Mouse (Mus musculus) CH12.LX (cell line): ENCODE measurements at regions not wholly inside any gene's neighbourhood (a gene's known extent, or its start where the extent isn't known, plus 50 kb on each side); places are given as distances from the start of the nearest gene placed in this dataset.

ENCODE experiments used
- DNase-seq: peaks from one replicate; pipeline ENCODE4 v3.0.0-alpha.2; 2013; ENCODE audit errors: extremely low read depth
- H3K27ac ChIP-seq: 2 replicates; pipeline ENCODE4 v1.5.1; 2012; ENCODE audit warnings: low read depth, mild to moderate bottlenecking, control low read depth, moderate library complexity; ENCODE audit not compliant: insufficient read depth
- H3K27me3 ChIP-seq: replicated peaks from 2 replicates; pipeline ENCODE3; 2012; ENCODE audit warnings: inconsistent platforms
- H3K36me3 ChIP-seq, 2 experiments: replicated peaks in 1 of 2; 2 replicates each; pipeline versions ENCODE3 to v1.6.1; 2012; ENCODE audit warnings: inconsistent platforms in 1 of 2, low read length in 1 of 2, mild to moderate bottlenecking in 1 of 2, mixed read lengths in 1 of 2, moderate library complexity in 1 of 2; ENCODE audit not compliant: control insufficient read depth in 1 of 2, insufficient read depth in 1 of 2
- H3K4me1 ChIP-seq, 2 experiments: 2 replicates each; pipeline ENCODE4 v1.6.1; 2012; ENCODE audit warnings: inconsistent platforms in 1 of 2, moderate library complexity in 1 of 2; ENCODE audit not compliant: insufficient read depth in 2 of 2, control insufficient read depth in 1 of 2
- H3K4me2 ChIP-seq: 2 replicates; pipeline ENCODE4 v1.6.1; 2012; ENCODE audit warnings: low read depth, mild to moderate bottlenecking, control low read depth; ENCODE audit not compliant: poor library complexity, insufficient read depth, severe bottlenecking
- H3K4me3 ChIP-seq, 3 experiments: fragments of 150-350 bp in 1 of 3; sonication (generic) in 1 of 3; replicated peaks in 1 of 3; 2 replicates each; pipeline versions ENCODE3 to v1.5.1; 2011 to 2012; ENCODE audit warnings: low read depth in 2 of 3, low read length in 2 of 3, mild to moderate bottlenecking in 2 of 3, moderate library complexity in 2 of 3, control low read depth in 1 of 3, improper control_type of control experiment in 1 of 3, inconsistent platforms in 1 of 3, mixed read lengths in 1 of 3; ENCODE audit not compliant: poor library complexity in 1 of 3
- H3K79me2 ChIP-seq: replicated peaks from 2 replicates; pipeline ENCODE4 v1.6.1; 2012; ENCODE audit warnings: mild to moderate bottlenecking, moderate library complexity; ENCODE audit not compliant: control insufficient read depth, poor library complexity, insufficient read depth, severe bottlenecking; ENCODE audit errors: extremely low read depth
- H3K9ac ChIP-seq: 2 replicates; pipeline ENCODE4 v1.6.1; 2012; ENCODE audit warnings: low read depth, mild to moderate bottlenecking, control low read depth, moderate library complexity; ENCODE audit not compliant: insufficient read depth
- H3K9me3 ChIP-seq: replicated peaks from 2 replicates; pipeline ENCODE3; 2012; ENCODE audit warnings: low read length, inconsistent platforms, mixed read lengths
- CHD1 ChIP-seq: IDR thresholded peaks from 2 replicates; pipeline ENCODE4 v1.6.1; 2012; ENCODE audit warnings: low read depth, low read length, improper control_type of control experiment, inconsistent platforms
- CTCF ChIP-seq, 2 experiments: IDR thresholded peaks in 1 of 2; conservative IDR thresholded peaks in 1 of 2; 2 replicates each; pipeline ENCODE4 v1.5.1; 2011 to 2012; ENCODE audit warnings: low read depth in 2 of 2, low read length in 2 of 2, improper control_type of control experiment in 1 of 2, inconsistent platforms in 1 of 2, mild to moderate bottlenecking in 1 of 2, moderate library complexity in 1 of 2
- ELF1 ChIP-seq: IDR thresholded peaks from 2 replicates; pipeline ENCODE4 v1.6.1; 2014; ENCODE audit warnings: low read depth, mild to moderate bottlenecking, inconsistent platforms, low read length, improper control_type of control experiment
- HCFC1 ChIP-seq: IDR thresholded peaks from 2 replicates; pipeline ENCODE4 v1.6.1; 2012; ENCODE audit warnings: low read depth, mild to moderate bottlenecking, inconsistent platforms, low read length, improper control_type of control experiment
- IRF4 ChIP-seq: IDR thresholded peaks from 2 replicates; pipeline ENCODE4 v1.6.1; 2014; ENCODE audit warnings: low read depth, mild to moderate bottlenecking, inconsistent platforms, low read length, improper control_type of control experiment
- JUN ChIP-seq: IDR thresholded peaks from 2 replicates; pipeline ENCODE4 v1.6.1; 2011; ENCODE audit warnings: low read depth, mild to moderate bottlenecking, low read length, improper control_type of control experiment, moderate library complexity; ENCODE audit not compliant: insufficient read depth
- JUND ChIP-seq: conservative IDR thresholded peaks from 2 replicates; pipeline ENCODE4 v1.6.1; 2011; ENCODE audit warnings: low read depth, low read length, improper control_type of control experiment
- KAT2A ChIP-seq: IDR thresholded peaks from 2 replicates; pipeline ENCODE4 v1.6.1; 2012; ENCODE audit warnings: low read length, improper control_type of control experiment, inconsistent platforms; ENCODE audit not compliant: insufficient replicate concordance
- MAFK ChIP-seq: IDR thresholded peaks from 2 replicates; pipeline ENCODE4 v1.6.1; 2011; ENCODE audit warnings: low read length, improper control_type of control experiment; ENCODE audit not compliant: insufficient replicate concordance
- MAZ ChIP-seq: IDR thresholded peaks from 2 replicates; pipeline ENCODE4 v1.6.1; 2012; ENCODE audit warnings: low read depth, mild to moderate bottlenecking, inconsistent platforms, low read length, improper control_type of control experiment, moderate library complexity
- MEF2A ChIP-seq: IDR thresholded peaks from 2 replicates; pipeline ENCODE4 v1.6.1; 2014; ENCODE audit warnings: low read depth, mild to moderate bottlenecking, inconsistent platforms, low read length, improper control_type of control experiment, borderline replicate concordance
- NELFE ChIP-seq: IDR thresholded peaks from 2 replicates; pipeline ENCODE4 v1.6.1; 2011; ENCODE audit warnings: low read depth, low read length, improper control_type of control experiment
- NRF1 ChIP-seq: IDR thresholded peaks from 2 replicates; pipeline ENCODE4 v1.6.1; 2014; ENCODE audit warnings: low read depth, mild to moderate bottlenecking, inconsistent platforms, low read length, improper control_type of control experiment, moderate library complexity
- POLR2AphosphoS2 ChIP-seq: IDR thresholded peaks from 2 replicates; pipeline ENCODE4 v1.6.1; 2011; ENCODE audit warnings: low read depth, low read length, improper control_type of control experiment
- RAD21 ChIP-seq: IDR thresholded peaks from 2 replicates; pipeline ENCODE4 v1.6.1; 2011; ENCODE audit warnings: low read depth, mild to moderate bottlenecking, low read length, improper control_type of control experiment, moderate library complexity
- SIN3A ChIP-seq: IDR thresholded peaks from 2 replicates; pipeline ENCODE4 v1.6.1; 2012; ENCODE audit warnings: low read length, improper control_type of control experiment, inconsistent platforms
- SMC3 ChIP-seq: IDR thresholded peaks from 2 replicates; pipeline ENCODE4 v1.6.1; 2011; ENCODE audit warnings: low read depth, low read length, improper control_type of control experiment
- TCF12 ChIP-seq: IDR thresholded peaks from 2 replicates; pipeline ENCODE4 v1.6.1; 2014; ENCODE audit warnings: low read depth, mild to moderate bottlenecking, inconsistent platforms, low read length, improper control_type of control experiment
- USF2 ChIP-seq: conservative IDR thresholded peaks from 2 replicates; pipeline ENCODE4 v1.6.1; 2011; ENCODE audit warnings: low read depth, low read length, improper control_type of control experiment
- ZKSCAN1 ChIP-seq: IDR thresholded peaks from 2 replicates; pipeline ENCODE4 v1.6.1; 2012; ENCODE audit warnings: low read depth, inconsistent platforms, low read length, improper control_type of control experiment, borderline replicate concordance
- ZNF384 ChIP-seq: IDR thresholded peaks from 2 replicates; pipeline ENCODE4 v1.6.1; 2012; ENCODE audit warnings: low read depth, low read length, improper control_type of control experiment, inconsistent platforms
- dilution Hi-C: fragments of 300-500 bp; cut with MboI; formaldehyde crosslinking; loops from 2 replicates; pipeline ENCODE4 v1.14.3; 2020; ENCODE audit warnings: low sequenced_read_pairs; ENCODE audit not compliant: extremely low pct_unique_long_range_greater_than_20kb, extremely low pct_ligation_motif_present
- in situ Hi-C: fragments of 300-500 bp; cut with MboI; formaldehyde crosslinking; loops from 3 replicates; pipeline ENCODE4 v1.14.3; 2019; ENCODE audit warnings: low sequenced_read_pairs, low pct_ligation_motif_present, low pct_unique_long_range_greater_than_20kb, mixed read lengths

GRCm38 (mm10) chr2:94246180-94246611 lies 88.4 kb upstream of the Hsd17b12 start:
- no peaks in the 10 kb centered on the region for H3K4me1 ChIP-seq
- no peak overlapping the region for H3K9ac ChIP-seq
- no peaks in the 10 kb centered on the region for H3K36me3 ChIP-seq
- TF ChIP-seq ELF1 = no peak
- no peak for TF ChIP-seq IRF4
- no peak for TF ChIP-seq MAZ
- no peak for TF ChIP-seq MAFK
- TF ChIP-seq TCF12 = no peak
- TF ChIP-seq JUN = no peak
- TF ChIP-seq ZKSCAN1 = no peak
- no peak for TF ChIP-seq SMC3
- TF ChIP-seq SIN3A = no peak
- no peak for TF ChIP-seq NRF1
- TF ChIP-seq CHD1 = no peak
- TF ChIP-seq POLR2AphosphoS2 = no peak
- TF ChIP-seq MEF2A = no peak
- TF ChIP-seq NELFE = no peak
- no peak for TF ChIP-seq HCFC1
- TF ChIP-seq CTCF (conservative IDR thresholded peaks at IDR 0.05 in 1 of 2, IDR thresholded peaks at IDR 0.05 in 1 of 2; ENCODE audit: low read depth in 2 of 2, low read length in 2 of 2) = no peak
- no peak for TF ChIP-seq KAT2A
- TF ChIP-seq ZNF384 = no peak
- no peak for TF ChIP-seq JUND
- H3K79me2 ChIP-seq = no peaks in the 10 kb centered on the region
- H3K9me3 ChIP-seq = peaks cover 2% of the 10 kb centered on the region
- in situ Hi-C loops (no loop called here), dilution Hi-C loops (no loop called here)
- no peak overlapping the region for H3K4me3 ChIP-seq
- H3K27me3 ChIP-seq = peaks cover 74% of the 10 kb centered on the region
- DNase-seq = no peak
- H3K4me2 ChIP-seq = no peak overlapping the region
- no peak overlapping the region for H3K27ac ChIP-seq

- TF ChIP-seq SMC3 = peak; percentile 80
- no peak for TF ChIP-seq USF2
- TF ChIP-seq CTCF (conservative IDR thresholded peaks at IDR 0.05 in 1 of 2, IDR thresholded peaks at IDR 0.05 in 1 of 2; ENCODE audit: low read depth in 2 of 2, low read length in 2 of 2) = peak in 1 of 2 experiments; percentile 75; a peak in 2 of 4 replicates
- TF ChIP-seq RAD21 = peak; percentile 44
- Histone ChIP-seq H3K4me2 (peak overlapping the region; percentile 16; the same call in 1 of the 2 replicates), H3K4me3 (no peak overlapping the region), H3K36me3 (no peaks in the 10 kb centered on the region), H3K9me3 (peaks cover 2% of the 10 kb centered on the region), H3K9ac (no peak overlapping the region), H3K27me3 (peaks cover 74% of the 10 kb centered on the region), H3K27ac (no peak overlapping the region), H3K79me2 (no peaks in the 10 kb centered on the region), H3K4me1 (no peaks in the 10 kb centered on the region)
- dilution Hi-C loops = no loop called here
- DNase-seq = peak; percentile 35
- in situ Hi-C loops = no loop called here
Measured at GRCm38 (mm10) chr2:94245305-94245959, 87.7 kb upstream of the Hsd17b12 start.
